Mouse (Mus musculus) megakaryocyte, adult 5-6 weeks (primary cell): ENCODE results near the gene Car15. TPM values are rescaled to one million over a fixed set of nuclear protein-coding genes. Genes with fewer than 3 reads are reported as not detected.

Experiments used
- ATAC-seq: 2 replicates; pipeline ENCODE4 v1.8.0; 2016; ENCODE audit warnings: mild to moderate bottlenecking, inconsistent platforms; ENCODE audit not compliant: poor library complexity, severe bottlenecking
- total RNA-seq, 2 experiments: library from RNA; stranded (forward) in 1 of 2; stranded (reverse) in 1 of 2; fragments of 153-499, 151-499 nt in 1 of 2; fragments of 221-1000, 200-1000 nt in 1 of 2; gene quantifications; 2 replicates each; pipeline versions ENCODE4 v1.2.3 to v1.2.4; 2015 to 2017

The Car15 gene
- total RNA-seq, 2 experiments from 2014 or later: 1.7 to 4.1 TPM

- no peak for ATAC-seq
Observed at GRCm38 (mm10) chr16:17833681-17834399, 4.3 kb downstream of the Car15 start.

DNA sequence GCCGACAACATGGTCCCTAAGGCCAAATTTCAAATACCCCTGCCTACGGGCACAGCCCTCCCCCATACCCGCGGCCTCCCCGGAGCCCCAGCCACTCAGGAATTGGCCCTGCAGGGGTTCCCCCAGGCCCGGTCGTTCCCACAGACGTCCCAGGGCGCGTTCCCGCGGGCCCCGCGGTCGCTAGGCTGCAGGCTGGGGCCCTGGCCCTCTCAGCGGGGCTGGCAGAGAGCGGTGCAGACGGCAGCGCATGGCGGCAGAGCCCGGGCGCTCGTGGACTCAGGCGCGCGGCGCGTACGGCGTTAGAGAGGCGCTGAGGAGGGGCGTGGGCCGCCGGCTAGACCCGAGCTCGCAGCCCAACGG lies 4.9 kb downstream of the Car15 start:
- ATAC-seq: no peak

GRCm38 (mm10) chr16:17832821-17833220 lies 5.3 kb downstream of the Car15 start, which contains the start of gene B830017H08Rik:
Gene B830017H08Rik (plus strand): TSS chr16:17833121.
- ATAC-seq: no peak

DNA sequence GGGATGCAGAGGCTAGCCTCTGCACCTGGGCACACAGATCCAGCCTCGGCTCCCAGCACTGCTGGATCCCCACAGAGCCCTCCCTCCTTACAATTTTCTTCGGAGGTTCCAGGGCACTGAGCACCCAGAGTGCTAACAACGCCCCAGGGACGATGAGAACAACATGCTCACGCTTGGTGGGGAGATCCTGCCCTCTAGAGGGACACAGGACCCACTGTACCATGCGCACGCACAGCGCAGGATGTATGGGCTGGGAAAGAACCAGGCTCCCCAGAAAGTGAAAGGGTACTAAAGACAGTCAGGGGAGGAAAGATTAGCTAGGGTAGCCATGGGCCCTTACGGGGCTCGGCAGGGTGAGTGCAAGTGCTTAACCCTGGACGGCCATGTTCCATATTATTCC lies 6.4 kb downstream of the Car15 start:
- no peak for ATAC-seq

DNA sequence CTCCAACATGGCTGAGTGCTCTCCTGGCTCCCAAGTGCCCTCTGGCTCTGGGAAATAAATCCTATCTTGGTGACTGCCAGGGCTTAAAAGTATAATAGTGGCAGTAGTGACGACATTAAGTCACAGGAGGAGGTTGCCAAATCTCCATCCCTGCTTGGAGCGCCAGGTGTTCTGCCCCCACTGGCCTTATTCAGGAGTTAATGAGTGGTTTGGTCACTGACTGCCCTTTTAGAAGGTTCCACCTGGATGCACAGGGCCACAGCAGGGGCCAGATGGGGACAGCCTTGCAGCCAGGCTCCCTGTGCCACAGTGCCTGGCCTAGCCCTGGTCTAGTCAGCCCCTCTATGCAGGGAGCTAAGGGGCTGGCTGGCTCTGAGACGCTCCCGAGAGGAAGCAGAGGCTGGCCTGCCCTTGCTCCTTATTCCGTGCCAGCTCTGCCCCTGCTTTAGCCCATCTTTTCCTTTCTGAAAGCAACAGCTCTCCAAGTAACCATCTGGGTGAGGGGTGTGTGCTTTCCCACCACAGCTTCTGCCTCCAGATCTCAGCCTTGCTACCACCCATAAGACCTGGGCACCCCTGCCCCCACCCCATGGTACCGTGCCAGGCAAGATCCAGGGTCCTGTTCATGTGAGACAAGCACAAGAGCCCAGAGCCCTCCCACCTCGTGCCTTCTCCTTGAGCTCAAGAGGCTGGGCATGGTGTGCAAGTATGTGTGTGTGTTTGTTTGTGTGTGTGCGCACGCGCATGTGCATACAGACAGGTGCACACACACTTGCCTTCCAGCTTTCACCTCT lies 7.6 kb downstream of the Car15 start:
- no peak for ATAC-seq

- ATAC-seq: no peak
Observed at GRCm38 (mm10) chr16:17828867-17829266, 9.3 kb downstream of the Car15 start.

GRCm38 (mm10) chr16:17828229-17828628 lies 9.9 kb downstream of the Car15 start:
- no peak for ATAC-seq

DNA sequence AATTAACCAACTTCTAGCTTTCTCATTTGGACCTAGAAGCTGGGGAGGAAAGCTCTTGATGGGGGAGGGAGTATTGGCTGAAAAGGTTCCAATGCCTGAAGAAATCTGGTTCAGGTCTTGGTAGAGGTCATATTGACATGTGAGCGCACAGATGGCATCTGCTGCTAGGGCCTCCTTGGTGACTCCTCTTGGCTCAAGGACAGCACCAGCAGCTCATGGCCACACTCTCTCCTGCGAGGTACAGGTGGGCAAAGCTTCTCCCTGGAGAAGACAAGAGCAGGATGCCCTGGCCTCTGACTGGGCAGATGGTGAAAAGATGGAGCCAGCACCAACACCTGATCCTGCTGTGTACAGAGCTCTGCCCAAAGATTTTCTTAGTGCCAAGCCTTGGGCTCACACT lies 11.7 kb downstream of the Car15 start:
- no peak for ATAC-seq

DNA sequence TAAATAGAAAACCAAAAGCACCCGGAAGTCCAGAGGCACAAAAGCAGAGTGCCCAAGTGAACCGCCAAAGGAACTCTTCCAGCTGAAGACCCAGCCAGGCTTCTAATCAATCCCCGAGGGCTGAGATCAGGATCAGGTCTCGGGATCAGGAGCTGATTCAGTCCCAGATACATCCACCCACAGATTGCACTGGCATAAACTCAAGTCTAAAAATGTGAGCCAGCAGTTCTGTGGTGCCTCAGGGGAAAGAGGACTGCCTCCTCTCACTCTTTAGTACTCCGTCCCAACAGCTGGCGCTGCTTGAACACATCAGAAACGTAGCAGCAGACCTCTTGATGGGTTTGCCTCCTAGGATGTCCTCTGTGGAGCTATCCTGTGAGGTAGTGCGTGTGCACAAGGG lies 21.6 kb downstream of the Car15 start:
- ATAC-seq: no peak

- peak; percentile 90 for ATAC-seq
Observed at GRCm38 (mm10) chr16:17815411-17816402, 22.5 kb downstream of the Car15 start.

GRCm38 (mm10) chr16:17813173-17813572 lies 25.0 kb downstream of the Car15 start:
- ATAC-seq: no peak

DNA sequence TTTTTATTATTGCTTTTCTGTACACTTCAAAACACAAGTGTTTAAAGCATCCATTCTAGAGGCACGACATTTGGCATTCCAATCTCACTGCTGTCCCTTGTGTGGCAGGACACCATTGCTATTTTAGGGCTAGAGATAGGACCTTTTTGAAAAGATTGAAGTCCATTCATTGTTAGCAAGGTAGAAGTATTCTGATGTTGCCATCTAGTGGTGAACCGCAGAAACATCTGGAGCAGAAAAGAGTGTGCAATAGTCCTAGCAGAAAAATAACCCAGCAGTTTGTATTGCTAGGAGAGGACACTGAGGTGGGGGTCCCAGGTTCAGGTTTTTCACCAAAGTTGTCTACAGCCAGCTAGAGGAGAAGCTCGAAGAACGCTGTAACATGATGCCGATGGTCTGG lies 26.0 kb downstream of the Car15 start:
- no peak for ATAC-seq

DNA sequence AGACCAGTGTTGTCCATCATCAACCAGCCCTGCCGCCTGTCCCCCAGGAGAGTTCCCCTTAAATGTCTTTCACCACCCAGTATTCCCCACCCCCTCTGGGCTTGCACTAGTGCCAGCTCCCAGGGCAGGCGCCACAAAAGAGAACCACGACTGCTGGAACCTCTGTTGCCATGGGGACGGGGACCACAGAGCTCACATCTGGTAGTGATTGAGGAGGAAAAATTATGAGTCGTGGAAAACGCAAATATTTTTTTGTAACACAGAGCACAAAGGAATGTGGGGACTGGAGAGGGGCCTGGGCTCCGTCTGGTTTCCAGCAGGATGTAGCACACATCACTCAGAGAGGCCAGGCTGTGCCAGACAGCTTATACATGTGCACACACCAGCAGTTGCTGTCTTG lies 28.5 kb downstream of the Car15 start:
- ATAC-seq: no peak

GRCm38 (mm10) chr16:17809125-17809524 lies 29.0 kb downstream of the Car15 start:
- no peak for ATAC-seq

GRCm38 (mm10) chr16:17807192-17808009 lies 30.8 kb downstream of the Car15 start:
- ATAC-seq: peak; percentile 86

DNA sequence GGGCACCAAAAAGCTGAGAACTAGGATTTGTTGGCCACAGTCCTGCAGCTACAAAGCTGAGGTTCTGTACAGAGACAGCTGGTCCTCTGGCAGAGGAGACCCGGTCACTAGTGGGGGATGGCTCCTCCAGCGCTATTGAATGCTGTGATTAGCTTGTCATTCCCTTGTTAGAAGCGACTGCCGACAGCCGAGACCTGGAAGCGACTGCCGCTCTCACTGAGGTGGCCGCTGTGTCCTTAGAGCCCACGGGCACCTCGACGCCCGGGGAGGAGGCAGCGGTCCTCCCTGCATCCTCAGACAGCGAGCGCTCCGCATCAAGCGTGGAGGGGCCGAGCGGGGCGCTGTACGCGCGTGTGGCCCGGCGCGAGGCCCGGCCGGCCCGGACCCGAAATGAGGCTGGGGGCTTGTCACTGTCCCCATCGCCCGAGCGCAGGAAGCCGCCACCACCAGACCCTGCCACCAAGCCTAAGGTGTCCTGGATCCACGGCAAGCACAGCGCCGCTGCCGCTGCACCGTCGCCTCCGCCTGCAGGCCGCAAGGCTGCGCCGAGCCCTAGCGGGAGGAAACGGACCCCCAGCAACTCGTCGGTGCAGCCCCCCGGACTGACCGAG lies 31.5 kb downstream of the Car15 start:
- no peak for ATAC-seq

DNA sequence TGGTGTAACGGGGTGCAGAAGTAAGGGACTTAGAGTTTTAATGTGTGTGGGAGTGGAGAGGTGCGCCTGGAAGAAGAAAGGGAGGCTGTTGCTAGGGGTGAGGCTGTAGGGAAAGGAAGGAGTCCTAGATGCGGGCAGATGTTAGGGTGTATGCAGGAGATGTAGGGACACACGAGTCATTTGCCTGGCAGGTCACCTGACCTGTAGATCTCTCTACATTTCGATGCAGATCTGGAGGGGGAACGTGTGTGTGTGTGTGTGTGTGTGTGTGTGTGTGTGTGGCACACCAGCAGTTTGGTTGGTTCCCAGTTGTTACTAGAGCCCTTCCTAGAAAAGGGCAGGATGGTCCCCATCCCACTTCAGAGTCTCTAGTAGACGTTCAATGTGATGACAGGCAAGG lies 33.2 kb downstream of the Car15 start:
- no peak for ATAC-seq

GRCm38 (mm10) chr16:17804449-17804912 lies 33.7 kb downstream of the Car15 start:
- ATAC-seq: no peak

GRCm38 (mm10) chr16:17803675-17804448 lies 34.3 kb downstream of the Car15 start:
- ATAC-seq: no peak
